Mouse (Mus musculus) kidney, adult 18-20 months (tissue): Measurements from ENCODE around the gene Mdn1.

Source experiments
- DNase-seq: peaks from one replicate; pipeline ENCODE4 v3.0.0; 2021

Gene Mdn1

DNA sequence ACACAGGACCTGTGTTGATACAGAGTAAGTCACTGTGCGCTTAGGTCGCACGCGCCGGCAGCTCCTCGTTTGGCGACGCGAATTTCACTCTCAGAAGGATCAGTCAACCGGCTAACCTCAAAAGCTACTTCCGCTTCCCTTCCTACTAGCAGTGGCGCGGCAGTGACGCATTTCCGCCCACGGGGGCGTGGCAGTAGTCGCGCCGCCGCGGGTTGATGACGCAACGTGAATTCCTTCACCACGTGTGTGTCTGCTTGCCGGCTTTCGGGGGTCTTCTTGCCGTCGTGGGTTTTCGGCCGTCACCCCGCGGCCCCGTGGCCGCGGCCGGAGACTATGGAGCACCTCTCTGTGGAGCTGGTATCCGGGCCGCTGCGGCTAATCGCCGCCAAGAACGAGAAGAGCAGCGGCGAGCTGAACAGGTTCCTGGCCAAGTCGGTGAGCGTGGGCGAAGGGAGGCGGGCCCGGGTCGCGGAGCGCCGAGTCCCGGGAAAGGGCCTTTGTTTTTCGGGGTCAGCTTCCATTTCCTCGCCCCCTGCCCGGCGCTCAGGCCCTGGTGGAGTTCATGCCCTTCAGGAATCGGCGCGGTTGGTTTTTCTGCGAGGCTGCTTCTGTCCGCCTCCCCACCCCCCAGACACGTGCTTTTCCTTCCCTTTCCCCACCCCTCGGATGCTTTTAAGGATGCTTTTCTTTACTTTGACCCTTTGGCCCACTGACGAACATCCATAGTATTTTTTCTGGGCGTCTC, at the start of gene Mdn1:
Gene Mdn1 (plus strand): TSS at position 202 of the 745 bp plus-strand sequence.
- peak; percentile 98 for DNase-seq

DNA sequence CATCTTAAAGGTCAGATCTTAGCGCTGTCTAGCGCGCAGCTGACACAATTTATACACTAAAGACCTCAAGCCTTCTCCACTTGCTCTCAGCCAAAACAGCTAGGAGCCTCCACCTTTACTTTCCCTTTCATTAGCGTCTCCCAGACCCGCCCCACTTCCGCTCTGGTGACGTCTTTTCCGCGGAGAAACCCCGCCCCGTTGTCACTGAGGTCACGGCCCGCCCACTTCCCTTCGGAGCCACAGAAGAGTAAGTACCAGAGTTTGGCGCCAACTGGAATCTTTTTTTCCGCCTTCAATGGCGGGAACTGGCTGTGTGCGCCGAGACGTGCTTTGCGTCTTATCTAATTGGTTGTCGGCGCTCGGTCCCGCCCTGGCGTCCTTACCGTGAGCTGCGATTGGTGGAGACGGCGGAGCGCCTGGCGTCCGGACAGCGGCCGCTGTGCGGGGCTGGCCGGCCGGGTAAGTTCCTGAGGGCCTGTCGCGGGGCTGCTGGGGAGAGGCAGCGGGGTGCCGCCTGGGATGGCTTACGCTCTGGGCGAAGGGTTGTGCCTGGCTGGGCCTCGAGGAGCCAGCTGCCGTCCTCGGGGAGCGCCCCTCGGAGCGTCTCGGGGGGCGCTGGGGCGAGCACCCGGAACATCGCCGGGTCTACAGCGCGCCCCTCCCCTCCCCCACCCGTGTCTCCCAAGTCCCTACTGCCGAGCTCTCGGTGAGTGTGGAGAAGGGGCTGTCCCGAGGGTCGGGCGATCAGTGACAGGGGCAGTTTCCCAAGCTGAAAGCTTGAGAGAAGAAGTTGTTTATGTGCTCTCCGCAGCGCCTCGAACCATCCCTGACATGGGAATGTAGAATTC, 41.7 kb upstream of the Mdn1 start, which contains the start of gene Casp8ap2:
Gene Casp8ap2 (plus strand): TSS at position 418 of the 848 bp plus-strand sequence.
- DNase-seq = peak; percentile 100

GRCm38 (mm10) chr4:32621637-32622036, 35.3 kb upstream of the Mdn1 start:
- no peak for DNase-seq

DNA sequence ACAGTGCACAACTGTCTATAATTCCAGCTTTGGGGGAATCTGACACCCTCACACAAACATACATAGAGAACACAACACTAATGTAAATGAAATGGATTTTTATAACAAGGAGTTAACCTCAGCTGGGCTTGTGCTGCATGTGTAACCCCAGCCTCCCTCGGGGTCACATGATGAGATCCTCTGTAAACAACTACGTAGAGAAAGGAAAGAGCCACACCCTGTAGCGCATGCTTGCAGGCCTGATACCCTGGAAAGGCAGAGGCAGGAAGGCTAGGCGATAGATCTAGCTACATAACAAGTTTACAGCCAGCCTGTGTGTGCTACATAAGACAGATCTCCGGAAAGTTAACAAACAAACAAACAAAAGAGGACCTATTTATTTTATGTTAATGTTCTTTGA, 5.2 kb upstream of the Mdn1 start:
- no peak for DNase-seq

- no peak for DNase-seq
Measured at GRCm38 (mm10) chr4:32656146-32656904, 594 bp upstream of the Mdn1 start.

- DNase-seq = no peak
Measured at GRCm38 (mm10) chr4:32665843-32666242, 8.9 kb downstream of the Mdn1 start.

- no peak for DNase-seq
Measured at GRCm38 (mm10) chr4:32668291-32668690, 11.4 kb downstream of the Mdn1 start.

DNA sequence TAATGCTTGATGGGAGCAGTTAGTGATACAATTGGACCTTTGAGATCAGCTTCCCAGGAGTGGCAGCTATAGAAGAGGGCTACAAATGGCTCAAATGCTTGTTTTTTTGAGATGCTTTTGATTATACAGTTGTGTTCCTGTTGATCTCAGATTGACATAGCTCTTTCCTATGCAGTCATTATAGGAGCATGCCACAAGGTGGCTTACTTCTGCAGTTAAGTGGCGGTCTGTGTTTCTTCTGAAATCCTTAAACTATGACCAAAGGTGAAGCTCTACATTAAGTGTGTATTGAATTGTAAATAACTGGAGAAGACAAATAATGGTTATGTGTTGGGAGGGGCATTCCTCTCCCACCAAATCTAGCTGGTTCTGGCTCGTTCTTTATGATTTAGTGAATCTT, 12.9 kb downstream of the Mdn1 start:
- no peak for DNase-seq

GRCm38 (mm10) chr4:32674025-32674424, 17.1 kb downstream of the Mdn1 start:
- no peak for DNase-seq

DNA sequence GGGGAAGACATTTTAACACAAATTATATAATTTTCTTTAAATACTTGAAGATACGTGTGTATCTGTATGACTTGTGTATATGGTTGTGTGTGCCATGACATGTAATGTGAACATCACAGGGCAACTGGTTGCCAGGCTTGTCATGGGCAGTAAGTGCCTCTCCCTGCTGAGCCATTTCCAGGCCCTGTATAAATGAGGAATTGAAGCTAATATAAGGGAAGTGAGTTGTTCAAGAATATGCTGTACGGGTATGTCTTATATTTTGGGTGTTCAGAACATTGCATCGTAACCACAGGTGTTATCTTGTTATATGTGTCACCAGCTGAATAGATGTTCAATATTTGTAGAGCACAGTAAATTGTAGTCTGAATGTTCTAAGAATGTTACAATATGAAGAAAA, 20.6 kb downstream of the Mdn1 start:
- DNase-seq = no peak

- no peak for DNase-seq
Measured at GRCm38 (mm10) chr4:32680843-32681242, 23.9 kb downstream of the Mdn1 start.

DNA sequence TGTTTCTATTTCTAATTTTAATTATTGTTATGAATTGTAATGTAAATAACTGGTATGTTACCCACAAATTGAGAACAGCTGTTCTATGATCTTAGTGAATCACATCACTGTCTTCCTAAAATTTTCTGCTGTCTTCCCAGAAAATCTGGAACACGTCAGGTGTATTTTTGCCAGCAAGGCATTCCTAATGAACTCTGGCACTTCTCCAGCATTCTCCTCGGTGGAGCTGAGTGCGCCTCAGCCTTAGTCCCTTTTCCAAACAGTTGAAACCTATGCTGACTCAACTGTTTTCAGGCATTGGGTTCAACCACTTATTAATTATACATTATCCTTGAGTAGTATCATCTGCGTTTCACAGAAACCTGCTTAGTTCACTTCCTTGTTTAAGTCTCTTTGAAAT, 25.6 kb downstream of the Mdn1 start:
- DNase-seq = no peak

DNA sequence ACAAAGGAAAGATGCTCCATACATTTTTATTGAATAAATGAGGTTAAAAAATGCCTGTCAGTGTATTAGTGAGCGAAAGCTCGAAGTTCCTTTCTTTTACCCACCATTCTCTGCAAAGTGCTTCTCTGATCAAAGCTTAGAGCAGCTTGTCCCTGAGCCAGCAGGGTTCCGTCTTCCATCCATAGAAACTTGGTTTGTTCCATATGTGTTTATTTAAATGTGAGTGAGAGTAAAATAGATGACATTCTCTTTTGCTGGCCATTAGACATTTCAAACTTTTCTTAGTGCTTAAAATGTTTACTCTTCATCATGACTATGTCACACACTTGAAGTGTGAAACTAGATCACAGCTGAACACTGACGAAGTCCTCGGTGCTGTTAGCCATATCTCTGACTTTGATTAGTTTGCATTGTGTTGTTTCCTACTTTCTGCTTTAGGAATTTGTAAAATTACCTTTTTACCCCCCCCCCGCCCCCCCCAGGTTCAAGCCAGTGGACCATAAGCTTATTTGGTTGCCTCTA, 26.2 kb downstream of the Mdn1 start:
- DNase-seq = no peak

- DNase-seq = no peak
Measured at GRCm38 (mm10) chr4:32717733-32718132, 60.8 kb downstream of the Mdn1 start.

- DNase-seq = no peak
Measured at GRCm38 (mm10) chr4:32745394-32745793, 88.5 kb downstream of the Mdn1 start.

DNA sequence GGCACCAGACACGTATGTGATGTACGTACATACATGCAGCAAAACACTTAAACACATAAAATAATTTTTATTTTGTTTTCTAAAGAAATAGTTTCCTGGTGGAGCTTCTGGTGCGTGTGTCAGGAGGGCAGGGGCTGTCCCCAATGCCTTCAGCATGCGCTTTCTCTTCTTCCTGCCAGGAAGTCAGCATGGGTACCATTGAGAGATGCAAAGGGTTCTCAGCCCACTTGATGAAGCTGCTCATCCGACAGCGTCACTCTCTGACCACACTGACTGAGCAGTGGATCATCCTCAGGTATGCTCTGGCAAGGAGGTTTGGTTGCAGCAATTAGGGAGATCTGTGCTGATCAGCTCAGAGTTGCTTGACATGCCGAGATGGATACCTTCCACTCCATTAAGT, 91.5 kb downstream of the Mdn1 start:
- DNase-seq = no peak

- no peak for DNase-seq
Measured at GRCm38 (mm10) chr4:32750711-32751110, 93.8 kb downstream of the Mdn1 start.

- DNase-seq = no peak
Measured at GRCm38 (mm10) chr4:32757430-32757829, 100.5 kb downstream of the Mdn1 start.

- peak; percentile 31 for DNase-seq
Measured at GRCm38 (mm10) chr4:32767471-32767870, 110.6 kb downstream of the Mdn1 start.

DNA sequence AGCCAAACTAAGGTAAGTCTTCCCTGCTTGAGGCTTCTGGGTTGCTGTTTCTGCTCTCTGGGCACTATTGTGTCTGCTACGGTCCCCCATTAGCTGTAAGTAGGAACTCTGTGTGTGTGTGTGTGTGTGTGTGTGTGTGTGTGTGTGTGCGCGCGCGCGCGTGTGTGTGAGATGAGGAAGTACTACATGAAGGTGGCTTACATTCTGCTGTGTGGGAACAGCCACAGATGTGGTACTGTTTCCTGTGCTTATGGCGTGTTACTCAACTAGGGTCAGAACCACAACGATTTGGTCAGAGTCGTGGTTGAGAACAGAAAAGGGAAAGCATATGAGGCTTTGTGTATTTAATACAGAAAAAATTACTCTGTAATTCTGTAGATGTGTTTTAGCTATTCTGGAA, 111.1 kb downstream of the Mdn1 start:
- DNase-seq = no peak

GRCm38 (mm10) chr4:32770284-32770810, 113.4 kb downstream of the Mdn1 start:
- no peak for DNase-seq

DNA sequence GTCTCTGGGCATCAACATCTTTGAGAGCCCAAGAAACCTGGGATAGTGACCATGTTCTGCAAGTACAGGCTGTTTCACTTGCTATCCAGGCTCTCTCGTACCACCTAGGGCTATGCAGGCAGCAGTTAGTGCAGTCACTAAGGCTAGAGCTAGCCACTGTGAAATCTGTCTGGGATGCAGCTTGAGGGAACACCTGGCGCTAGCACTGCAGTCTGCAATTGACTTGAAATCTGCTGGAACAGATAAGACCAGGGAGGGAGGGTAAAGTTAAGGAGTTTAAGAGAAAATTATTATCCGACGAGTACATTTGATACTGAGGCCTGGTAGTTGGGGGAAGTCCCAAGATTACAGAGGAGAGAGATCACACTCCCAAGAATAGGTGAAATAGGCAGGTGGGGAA, 123.1 kb downstream of the Mdn1 start:
- no peak for DNase-seq

DNA sequence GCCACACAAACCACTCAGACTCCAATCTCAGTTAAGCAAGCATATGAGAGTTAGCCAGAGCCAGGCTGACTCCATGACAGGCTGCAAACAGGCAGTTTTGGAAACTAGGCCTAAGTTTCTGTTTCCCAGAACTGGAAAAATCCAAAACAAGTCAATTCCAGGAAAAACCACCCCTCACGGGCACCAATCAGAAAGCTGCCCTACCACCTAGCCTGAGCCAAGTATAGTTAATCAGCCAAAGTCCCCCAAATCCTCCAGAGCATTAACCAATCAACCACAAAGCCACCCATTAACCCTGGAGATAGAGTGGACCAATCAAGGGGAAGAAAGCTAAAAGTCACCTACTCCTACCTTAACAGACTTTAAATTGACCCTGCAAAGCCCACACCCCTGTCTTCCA, 130.2 kb downstream of the Mdn1 start:
- no peak for DNase-seq
